11 mouse cellular contexts compared by ENCODE assay signal in the genomic region with DNA sequence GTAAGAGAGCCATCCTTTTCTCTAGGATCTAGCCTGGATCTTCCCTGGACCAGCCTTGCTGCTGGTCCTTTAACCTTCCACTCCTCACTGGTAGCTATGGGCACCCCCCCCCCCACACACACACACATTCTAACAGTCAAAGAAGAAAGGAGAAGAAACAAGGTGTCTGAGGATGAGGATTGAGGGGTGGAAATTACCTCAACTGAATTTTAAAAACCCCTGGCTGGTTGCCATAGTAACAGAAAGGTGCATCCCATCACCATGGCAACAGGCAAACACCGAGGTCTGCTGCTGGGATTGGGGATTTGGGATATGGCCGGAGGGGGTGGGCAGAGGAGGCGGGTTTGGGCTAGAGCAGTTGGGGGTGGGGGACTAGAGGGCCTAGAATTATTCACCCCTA. TPM values are rescaled to one million over a fixed set of nuclear protein-coding genes. Genes with fewer than 3 reads are reported as not detected.
A peak's percentile ranks its signal among the peaks of the same experiment; 100 is the strongest.
DNase-seq lines count a peak whose midpoint lies in the region; ATAC-seq and TF ChIP-seq lines count a peak whose summit lies in the region.
"Had no signal": no experiment of that assay in that cellular context is flagged by ENCODE, and none has a peak within 500 bp of the region (broad histone marks: within the 10 kb centered on the region; RNA-seq: fewer than 3 reads in every experiment).

No protein-coding gene starts in this region.

- H3K9me3 ChIP-seq in embryonic facial prominence, embryonic 11.5 days (replicated peaks; ENCODE audit: control insufficient read depth, low read length), result no peaks in the 10 kb centered on the region
- no peaks in the 10 kb centered on the region for H3K9me3 ChIP-seq in forebrain, postnatal 0 days (ENCODE audit: low read length)
- no peaks in the 10 kb centered on the region for H3K9me3 ChIP-seq in limb, embryonic 13.5 days
- H3K9me3 ChIP-seq in neural tube, embryonic 15.5 days (replicated peaks), result no peaks in the 10 kb centered on the region

- no peak overlapping the region for H3K9ac ChIP-seq in embryonic facial prominence, embryonic 11.5 days (replicated peaks; ENCODE audit: low read length)
- no peak overlapping the region for H3K9ac ChIP-seq in forebrain, postnatal 0 days
- H3K9ac ChIP-seq in limb, embryonic 13.5 days, result no peak overlapping the region
- no peak overlapping the region for H3K9ac ChIP-seq in neural tube, embryonic 15.5 days (replicated peaks)

- no peak overlapping the region for H3K4me2 ChIP-seq in embryonic facial prominence, embryonic 11.5 days (ENCODE audit: low read depth, low read length)
- H3K4me2 ChIP-seq in forebrain, postnatal 0 days (ENCODE audit: low read depth), result no peak overlapping the region
- no peak overlapping the region for H3K4me2 ChIP-seq in limb, embryonic 13.5 days (replicated peaks)
- no peak overlapping the region for H3K4me2 ChIP-seq in neural tube, embryonic 15.5 days

- H3K27me3 ChIP-seq in embryonic facial prominence, embryonic 11.5 days (ENCODE audit: control insufficient read depth, insufficient read depth, low read length), result no peaks in the 10 kb centered on the region
- no peaks in the 10 kb centered on the region for H3K27me3 ChIP-seq in forebrain, postnatal 0 days (ENCODE audit: insufficient read depth, low read length)
- H3K27me3 ChIP-seq in limb, embryonic 13.5 days, result no peaks in the 10 kb centered on the region
- H3K27me3 ChIP-seq in neural tube, embryonic 15.5 days (replicated peaks), result no peaks in the 10 kb centered on the region

- WGBS in embryonic facial prominence, embryonic 11.5 days, result 20% methylated on average over 3 of the region's 3 CpGs
- WGBS in forebrain, postnatal 0 days, result 16% methylated on average over 3 of the region's 3 CpGs
- WGBS in limb, embryonic 13.5 days, result 25% methylated on average over 3 of the region's 3 CpGs
- WGBS in neural tube, embryonic 15.5 days, result 17% methylated on average over 3 of the region's 3 CpGs

- H3K27ac ChIP-seq in embryonic facial prominence, embryonic 11.5 days (replicated peaks; ENCODE audit: low read depth, low read length), result no peak overlapping the region
- H3K27ac ChIP-seq in forebrain, postnatal 0 days (ENCODE audit: low read depth, low read length), result peak overlapping the region; percentile 73
- peak overlapping the region; percentile 39; the same call in 1 of the 2 replicates for H3K27ac ChIP-seq in limb, embryonic 13.5 days
- peak overlapping the region; percentile 33 for H3K27ac ChIP-seq in neural tube, embryonic 15.5 days (replicated peaks)

- ATAC-seq in embryonic facial prominence, embryonic 11.5 days (replicated peaks; ENCODE audit: insufficient number of reproducible peaks, low FRiP score, low TSS enrichment, low read depth), result no peak
- ATAC-seq in forebrain, postnatal 0 days, result peak; percentile 59
- ATAC-seq in limb, embryonic 13.5 days (ENCODE audit: low FRiP score, low read depth), result peak; percentile 25; the same call in 1 of the 2 replicates
- ATAC-seq in neural tube, embryonic 15.5 days (ENCODE audit: low FRiP score), result 0 out of 2 replicates have a peak, but pooled peaks have one; percentile 19
- ATAC-seq in erythroid progenitor cell, adult 5-6 weeks (replicated peaks; ENCODE audit: low FRiP score, poor library complexity, severe bottlenecking), result no peak
- ATAC-seq: lung, postnatal 0 days had no signal

- no peak for TF ChIP-seq CTCF in forebrain, postnatal 0 days (IDR thresholded peaks at IDR 0.05; ENCODE audit: low read depth)

- no peak overlapping the region for H3K4me3 ChIP-seq in embryonic facial prominence, embryonic 11.5 days (ENCODE audit: low read depth, low read length)
- no peak overlapping the region for H3K4me3 ChIP-seq in forebrain, postnatal 0 days (ENCODE audit: low read depth, low read length)
- H3K4me3 ChIP-seq in limb, embryonic 13.5 days, result no peak overlapping the region
- H3K4me3 ChIP-seq in neural tube, embryonic 15.5 days (replicated peaks), result no peak overlapping the region

- peaks cover 9% of the 10 kb centered on the region for H3K4me1 ChIP-seq in embryonic facial prominence, embryonic 11.5 days (ENCODE audit: control insufficient read depth, insufficient read depth, low read length)
- peaks cover 11% of the 10 kb centered on the region; the same call in 1 of the 2 replicates for H3K4me1 ChIP-seq in forebrain, postnatal 0 days (ENCODE audit: insufficient read depth)
- peaks cover 75% of the 10 kb centered on the region for H3K4me1 ChIP-seq in limb, embryonic 13.5 days
- peaks cover 49% of the 10 kb centered on the region for H3K4me1 ChIP-seq in neural tube, embryonic 15.5 days

- H3K36me3 ChIP-seq in embryonic facial prominence, embryonic 11.5 days (replicated peaks; ENCODE audit: control insufficient read depth, insufficient read depth, low read depth, low read length), result no peaks in the 10 kb centered on the region
- H3K36me3 ChIP-seq in forebrain, postnatal 0 days (ENCODE audit: insufficient read depth), result no peaks in the 10 kb centered on the region
- H3K36me3 ChIP-seq in limb, embryonic 13.5 days, result no peaks in the 10 kb centered on the region
- H3K36me3 ChIP-seq in neural tube, embryonic 15.5 days, result no peaks in the 10 kb centered on the region

- peak; percentile 78 for DNase-seq in embryonic facial prominence, embryonic 11.5 days (ENCODE audit: low spot score)
- peak; percentile 72 for DNase-seq in forebrain, postnatal 0 days
- no peak for DNase-seq in kidney, adult 8-10 months
- DNase-seq in lung, adult 18-20 months, result no peak
- DNase-seq: gastrocnemius, postnatal 10 days; thymus, postnatal 25 days had no signal

RNA-seq across cellular contexts. Expression of a gene that starts 19.4 kb away (rescaled TPM):
- polyA plus RNA-seq in embryonic facial prominence, embryonic 11.5 days (2014; fragmentation: Nextera tagmentation; extraction: Ambion mirVana), result 17.6 and 17.7 TPM in 2 replicates
- 56.6 and 61.4 TPM in 2 replicates for total RNA-seq in forebrain, postnatal 0 days (2014; rRNA removed)
- 7.1 and 7.8 TPM in 2 replicates for polyA plus RNA-seq in forebrain, postnatal 0 days (2015; fragmentation: Nextera tagmentation; extraction: Ambion mirVana)
- 31.8 and 32.1 TPM in 2 replicates for polyA plus RNA-seq in limb, embryonic 13.5 days (2015; fragmentation: Nextera tagmentation; extraction: Ambion mirVana)
- polyA plus RNA-seq in neural tube, embryonic 15.5 days (2015; fragmentation: Nextera tagmentation; extraction: Ambion mirVana), result 10.2 and 12.5 TPM in 2 replicates
- not detected in 2 replicates for total RNA-seq in erythroid progenitor cell, adult 5-6 weeks (2015; ENCODE audit: low replicate concordance)
- total RNA-seq in erythroid progenitor cell, adult 5-6 weeks (2017; ENCODE audit: low replicate concordance), result not detected in 2 replicates
- total RNA-seq: monocyte, adult 5-6 weeks had no signal

RNA-seq across cellular contexts. Expression of a gene that starts 41.1 kb away (rescaled TPM):
- polyA plus RNA-seq in embryonic facial prominence, embryonic 11.5 days (2014; fragmentation: Nextera tagmentation; extraction: Ambion mirVana), result 184 and 198 TPM in 2 replicates
- total RNA-seq in forebrain, postnatal 0 days (2014; rRNA removed), result 173 and 208 TPM in 2 replicates
- polyA plus RNA-seq in forebrain, postnatal 0 days (2015; fragmentation: Nextera tagmentation; extraction: Ambion mirVana), result 111 and 152 TPM in 2 replicates
- 257 and 270 TPM in 2 replicates for polyA plus RNA-seq in limb, embryonic 13.5 days (2015; fragmentation: Nextera tagmentation; extraction: Ambion mirVana)
- polyA plus RNA-seq in neural tube, embryonic 15.5 days (2015; fragmentation: Nextera tagmentation; extraction: Ambion mirVana), result 229 and 230 TPM in 2 replicates
- 269 and 283 TPM in 2 replicates for total RNA-seq in erythroid progenitor cell, adult 5-6 weeks (2015; ENCODE audit: low replicate concordance)
- 374 and 383 TPM in 2 replicates for total RNA-seq in erythroid progenitor cell, adult 5-6 weeks (2017; ENCODE audit: low replicate concordance)

RNA-seq across cellular contexts. Expression of a gene that starts 50.2 kb away (rescaled TPM):
- polyA plus RNA-seq in embryonic facial prominence, embryonic 11.5 days (2014; fragmentation: Nextera tagmentation; extraction: Ambion mirVana), result 1.4 TPM in 1 of 2 replicates, not detected in the other
- total RNA-seq in forebrain, postnatal 0 days (2014; rRNA removed), result 0.24 TPM in 1 of 2 replicates, not detected in the other
- 0.73 and 1.8 TPM in 2 replicates for polyA plus RNA-seq in forebrain, postnatal 0 days (2015; fragmentation: Nextera tagmentation; extraction: Ambion mirVana)
- polyA plus RNA-seq in limb, embryonic 13.5 days (2015; fragmentation: Nextera tagmentation; extraction: Ambion mirVana), result 0.74 and 1.0 TPM in 2 replicates
- 2.5 and 2.9 TPM in 2 replicates for polyA plus RNA-seq in neural tube, embryonic 15.5 days (2015; fragmentation: Nextera tagmentation; extraction: Ambion mirVana)
- total RNA-seq in erythroid progenitor cell, adult 5-6 weeks (2015; ENCODE audit: low replicate concordance), result not detected in 2 replicates
- 1.9 TPM in 1 of 2 replicates, not detected in the other for total RNA-seq in erythroid progenitor cell, adult 5-6 weeks (2017; ENCODE audit: low replicate concordance)
- total RNA-seq: gastrocnemius, postnatal 10 days; monocyte, adult 5-6 weeks had no signal

Comparison
In these comparisons a context has a peak if more than half of its experiments do, and no peak if none do; other contexts are left out.
1. ATAC-seq: peak in forebrain, postnatal 0 days (single experiment), limb, embryonic 13.5 days (single experiment) and neural tube, embryonic 15.5 days (single experiment); none in embryonic facial prominence, embryonic 11.5 days (single experiment) and erythroid progenitor cell, adult 5-6 weeks (single experiment).
2. DNase-seq: peak in embryonic facial prominence, embryonic 11.5 days (single experiment) and forebrain, postnatal 0 days (single experiment); none in kidney, adult 8-10 months (0 of 2) and lung, adult 18-20 months (0 of 2).